Mouse (Mus musculus) frontal cortex, postnatal 14 days (tissue): Measurements from ENCODE around the gene Tac2.
A peak's percentile ranks its signal among the peaks of the same experiment; 100 is the strongest.

Experiments
- DNase-seq, 2 experiments: peaks; one replicate each; pipeline ENCODE4 v3.0.0; 2022; ENCODE audit warnings: low spot score in 2 of 2

Gene Tac2

GRCm38 (mm10) chr10:127725136-127725535, 858 bp downstream of the Tac2 start:
- no peak for DNase-seq

DNA sequence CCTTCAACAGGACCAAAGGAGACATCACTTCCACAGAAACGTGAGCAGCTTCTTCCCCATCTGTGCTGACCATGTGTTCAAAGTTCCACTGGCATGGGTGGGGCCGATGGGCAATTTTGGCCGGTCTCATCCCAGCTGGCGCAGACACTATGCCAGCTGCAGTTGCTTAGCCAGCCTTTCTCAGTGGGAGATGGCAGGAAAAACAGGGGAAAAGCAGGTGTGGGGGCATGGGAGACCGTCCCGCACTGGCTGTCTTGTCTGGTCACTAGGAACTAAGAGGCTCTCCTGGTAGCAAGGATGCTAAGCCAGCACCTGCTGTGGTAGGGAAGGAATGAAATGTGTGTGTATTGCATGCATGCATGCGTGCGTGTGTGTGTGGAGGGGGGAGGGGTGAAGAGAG, 4.2 kb downstream of the Tac2 start:
- no peak for DNase-seq

- DNase-seq: no peak
Observed at GRCm38 (mm10) chr10:127730285-127730932, 6.1 kb downstream of the Tac2 start.

DNA sequence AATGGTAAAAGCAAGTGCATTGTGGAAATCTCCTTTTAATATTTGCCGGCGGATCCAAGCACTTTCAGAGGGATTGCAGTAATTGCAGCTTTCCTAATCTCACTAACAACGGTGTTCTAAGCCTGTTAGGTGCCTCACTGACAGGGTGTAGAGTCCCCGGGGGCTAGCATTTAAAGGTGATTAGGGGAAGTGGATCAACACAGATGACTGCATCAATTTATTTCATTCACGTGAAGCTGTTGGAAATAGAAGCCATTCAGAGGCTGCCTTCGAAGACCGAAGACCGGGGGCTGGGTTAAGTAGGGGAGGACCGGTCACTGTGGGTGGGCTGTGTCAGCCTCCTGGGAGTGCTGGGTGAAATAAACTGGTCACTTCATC, 6.6 kb downstream of the Tac2 start:
- DNase-seq: no peak

DNA sequence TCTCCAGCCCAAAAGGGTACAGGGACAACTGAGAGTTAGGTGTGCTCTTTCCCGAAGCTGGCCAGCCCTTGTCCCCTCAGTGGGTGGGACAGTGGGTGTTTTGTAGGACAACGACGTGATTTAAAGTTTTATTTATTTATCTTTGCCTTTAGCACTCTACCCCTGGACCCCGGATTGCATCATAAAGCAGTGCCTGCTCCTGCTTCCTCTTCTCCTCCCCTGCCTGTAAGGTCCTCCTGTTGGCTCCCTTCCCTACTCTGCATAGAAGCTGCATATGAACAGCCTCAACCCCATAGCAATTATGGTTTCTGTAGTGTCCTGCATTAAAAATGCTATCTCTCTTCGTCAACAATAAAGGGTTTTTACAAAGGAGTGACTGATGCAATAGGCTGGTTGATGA, 7.1 kb downstream of the Tac2 start:
- no peak for DNase-seq

DNA sequence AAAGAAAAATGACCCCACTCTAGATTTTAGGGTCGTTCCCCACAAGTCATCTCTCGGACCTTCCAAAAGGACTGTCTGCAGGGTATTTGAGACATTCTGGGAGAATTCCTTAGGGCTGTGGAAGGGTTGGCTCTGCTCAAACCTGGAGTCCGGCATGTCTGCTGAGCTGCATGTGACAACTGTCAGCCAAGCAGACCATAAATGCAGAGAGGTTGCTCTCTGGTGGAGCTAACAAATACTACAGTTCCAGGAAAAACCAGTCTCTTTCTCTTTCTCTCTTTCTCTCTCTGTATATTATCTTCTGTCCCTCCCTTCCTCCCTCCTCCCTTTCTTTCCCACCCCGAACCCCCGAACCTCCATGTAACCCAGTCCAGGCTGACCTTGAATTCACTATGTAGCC, 10.2 kb downstream of the Tac2 start:
- no peak for DNase-seq

DNA sequence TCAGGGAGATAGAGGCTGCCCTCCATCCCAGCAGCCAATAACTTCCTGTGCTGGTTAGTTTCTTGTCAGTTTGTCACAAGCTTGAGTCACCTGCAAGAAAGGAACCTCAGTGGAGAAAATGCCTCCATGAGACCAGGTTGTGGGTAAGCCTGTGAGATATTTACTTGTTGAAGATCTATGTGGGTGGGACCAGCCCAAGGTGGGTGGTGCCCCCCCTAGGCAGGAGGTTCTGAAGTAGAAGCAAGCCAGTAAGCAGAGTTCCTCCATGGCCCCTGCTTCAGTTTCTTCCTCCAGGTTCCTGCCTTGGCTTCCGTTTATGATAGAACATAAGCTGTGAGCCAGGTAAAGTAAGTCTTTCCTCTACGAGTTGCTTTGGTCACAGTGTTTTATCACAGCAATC, 12.0 kb downstream of the Tac2 start:
- DNase-seq: no peak

- DNase-seq: no peak
Observed at GRCm38 (mm10) chr10:127736916-127737315, 12.6 kb downstream of the Tac2 start.

GRCm38 (mm10) chr10:127737552-127737951, 13.3 kb downstream of the Tac2 start:
- no peak for DNase-seq

GRCm38 (mm10) chr10:127738151-127738882, 14.0 kb downstream of the Tac2 start:
- DNase-seq: no peak

GRCm38 (mm10) chr10:127739083-127739660, 14.9 kb downstream of the Tac2 start, which contains the start of gene Zbtb39:
Gene Zbtb39, plus strand, starts transcription at chr10:127739538.
- DNase-seq: peak in 1 of 2 experiments; percentile 55

GRCm38 (mm10) chr10:127739661-127740161, 15.4 kb downstream of the Tac2 start:
- no peak for DNase-seq

- no peak for DNase-seq
Observed at GRCm38 (mm10) chr10:127744661-127745060, 20.4 kb downstream of the Tac2 start.

DNA sequence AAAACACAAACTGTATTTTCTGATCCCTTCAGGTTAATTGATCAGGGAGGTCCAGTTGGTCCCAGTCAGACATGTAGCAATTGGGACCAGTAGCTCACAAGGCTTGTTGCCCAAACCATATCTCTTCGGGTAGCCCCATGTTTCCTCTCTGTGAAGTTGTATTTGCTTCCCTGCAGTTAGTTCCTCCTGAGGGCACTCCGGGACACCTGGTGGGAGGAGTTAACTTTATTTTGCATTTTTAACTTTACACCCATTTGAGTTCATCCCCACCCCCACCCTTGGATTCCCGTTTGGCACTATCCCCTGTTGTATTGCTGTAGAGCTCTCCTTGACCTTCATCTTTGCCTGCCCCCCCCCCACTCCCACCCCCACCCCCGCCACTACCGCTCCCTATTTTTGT, 21.6 kb downstream of the Tac2 start:
- no peak for DNase-seq

DNA sequence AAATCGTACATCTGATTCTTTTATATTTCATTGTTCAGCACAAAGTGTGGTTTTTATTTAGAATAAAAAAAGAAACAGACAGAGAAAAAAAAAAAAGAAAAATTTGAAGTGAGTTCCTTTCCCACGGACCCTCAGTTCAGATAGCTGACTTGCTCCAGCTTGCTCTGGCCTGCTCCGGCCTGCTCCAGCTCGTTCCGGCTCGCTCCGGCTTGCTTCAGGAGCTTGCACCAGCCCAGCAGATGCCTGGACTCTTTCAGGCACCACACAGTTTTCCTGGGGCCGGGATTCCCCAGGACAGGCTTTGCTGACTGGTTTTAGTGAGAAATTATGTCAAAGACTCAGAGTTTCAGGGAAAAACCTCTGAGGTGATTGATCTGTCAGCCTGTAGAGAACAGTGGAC, 23.0 kb downstream of the Tac2 start:
- DNase-seq: no peak

DNA sequence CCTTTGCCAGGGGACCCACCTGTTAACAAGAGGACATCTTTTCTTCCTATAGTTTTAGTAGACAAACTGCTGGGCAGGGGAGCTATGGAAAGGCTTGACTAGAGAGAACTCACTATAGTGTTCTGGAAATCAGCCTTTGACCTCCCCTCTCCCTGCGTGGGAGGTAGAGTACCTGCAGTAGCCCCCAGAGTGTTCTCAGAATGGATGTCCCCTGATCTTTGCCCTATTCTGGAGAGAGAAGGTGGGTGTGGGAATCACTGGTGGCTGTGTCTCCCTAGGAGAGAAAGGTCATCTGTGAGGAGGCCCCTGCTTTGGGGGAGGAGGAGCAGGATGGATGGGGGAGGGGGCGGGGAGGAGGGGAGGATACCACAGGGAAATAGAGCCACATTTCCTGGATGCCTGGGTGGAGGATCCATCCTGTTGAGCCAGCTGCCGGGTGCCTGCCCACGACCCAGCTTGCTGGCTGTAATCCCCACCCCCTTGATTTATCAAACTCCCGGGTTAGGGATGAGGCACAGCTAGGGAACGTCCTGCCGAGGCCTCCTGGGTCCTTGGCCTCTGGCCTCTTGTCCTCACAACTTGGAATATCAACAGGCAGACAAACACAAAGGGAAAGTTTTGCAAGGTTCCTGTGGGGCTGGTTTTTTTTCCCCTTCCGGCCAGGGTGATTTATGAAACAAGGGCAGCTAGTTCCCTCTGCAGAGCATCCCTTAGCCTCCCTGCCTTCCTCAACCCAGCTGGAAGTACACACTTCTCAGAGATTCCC, 24.8 kb downstream of the Tac2 start:
- no peak for DNase-seq

DNA sequence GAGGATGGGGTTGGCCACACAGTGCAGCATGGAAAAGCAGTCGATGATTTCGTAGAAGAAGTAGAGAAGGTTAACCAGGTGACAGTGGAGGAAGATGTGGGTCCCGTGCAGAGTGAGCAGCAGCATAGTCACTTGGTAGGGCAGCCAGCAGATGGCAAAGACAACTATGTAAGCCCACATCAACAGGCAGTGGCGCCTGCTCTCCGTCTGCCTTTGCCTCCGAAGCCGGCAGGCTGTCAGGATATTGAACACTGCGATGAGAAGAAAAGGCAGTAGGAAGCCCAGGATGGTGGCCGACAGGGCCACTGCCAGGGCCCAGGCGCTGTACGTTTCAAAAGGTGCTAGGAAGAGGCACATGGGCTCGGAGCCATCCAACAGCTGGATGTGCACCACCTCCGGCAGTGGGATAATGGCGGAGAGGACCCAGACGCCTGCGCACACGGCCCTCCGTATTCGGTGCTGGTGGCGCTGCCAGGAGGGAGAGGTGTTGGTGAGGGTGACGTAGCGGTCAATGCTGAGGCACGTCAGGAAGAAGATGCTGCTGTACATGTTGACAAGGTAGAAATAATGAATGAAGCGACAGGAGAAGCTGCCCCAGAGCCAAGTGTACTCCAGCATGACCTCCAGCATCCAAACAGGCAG, 26.0 kb downstream of the Tac2 start:
- DNase-seq: no peak

DNA sequence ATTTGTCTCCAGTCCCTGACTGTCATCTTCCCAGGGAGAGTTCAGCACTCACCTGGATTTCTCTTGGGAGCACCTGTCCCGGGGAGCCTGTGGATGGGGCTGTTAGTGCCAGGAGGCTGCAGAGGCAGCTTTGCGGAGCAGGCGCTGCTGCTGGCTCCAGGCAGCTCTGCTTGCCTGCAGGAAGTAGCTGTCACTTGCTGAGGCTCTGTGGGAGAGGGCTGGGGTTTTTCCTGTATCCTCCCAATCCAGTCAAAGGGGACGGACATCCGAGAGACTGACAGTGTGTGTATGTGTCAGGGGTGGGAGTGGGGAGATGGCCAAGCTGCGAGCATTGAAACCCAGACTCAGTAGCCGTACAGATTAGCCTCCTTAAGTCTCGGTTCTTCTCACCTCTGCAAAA, 27.3 kb downstream of the Tac2 start, which contains the start of gene Gpr182:
TSS of gene Gpr182 (minus strand) at position 185 of the 400 bp plus-strand sequence.
- DNase-seq: no peak

- DNase-seq: no peak
Observed at GRCm38 (mm10) chr10:127754566-127755166, 30.4 kb downstream of the Tac2 start.

- DNase-seq: no peak
Observed at GRCm38 (mm10) chr10:127755246-127755645, 31.0 kb downstream of the Tac2 start.
